Mouse (Mus musculus) G1E (cell line): ENCODE measurements around the gene Supt16.
A peak's percentile ranks its signal among the peaks of the same experiment; 100 is the strongest.

Experiments used
- CTCF ChIP-seq: IDR thresholded peaks from 2 replicates; pipeline ENCODE4 v1.5.1; 2012; ENCODE audit warnings: low read depth, low read length, inconsistent platforms, mixed read lengths
- POLR2AphosphoS5 ChIP-seq: IDR thresholded peaks from 2 replicates; pipeline ENCODE4 v1.6.1; 2012; ENCODE audit warnings: low read depth, low read length, inconsistent platforms; ENCODE audit not compliant: insufficient replicate concordance
- TAL1 ChIP-seq: conservative IDR thresholded peaks from 2 replicates; pipeline ENCODE4 v1.6.1; 2012; ENCODE audit warnings: low read depth, low read length, inconsistent platforms, mixed read lengths

DNA sequence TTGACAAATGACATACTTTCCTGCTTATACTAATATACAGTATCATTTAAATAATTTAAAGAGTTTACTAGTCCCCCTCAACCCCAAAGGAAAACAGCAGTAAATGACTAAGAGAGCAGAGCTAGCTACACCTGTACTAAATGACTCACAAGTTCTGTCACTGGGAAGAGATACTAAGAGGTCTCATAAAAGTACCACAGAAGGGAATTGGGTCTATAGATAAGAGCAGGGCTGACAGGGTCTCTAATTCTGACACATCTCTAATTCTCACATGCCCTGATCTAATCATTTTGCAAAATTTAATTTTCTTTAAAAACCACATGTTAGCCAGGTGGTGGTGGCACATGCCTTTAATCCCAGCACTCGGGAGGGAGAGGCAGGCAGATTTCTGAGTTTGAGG, 8.4 kb downstream of the Supt16 start:
- TF ChIP-seq CTCF: no peak
- TF ChIP-seq TAL1: peak; percentile 65
- no peak for TF ChIP-seq POLR2AphosphoS5
